Mouse (Mus musculus) embryo, embryonic 9.5 days (tissue): ENCODE measurements around the gene Med13.
A peak's percentile ranks its signal among the peaks of the same experiment; 100 is the strongest.
"Not testable (repeated sequence)": the region's sequence is repeated elsewhere in the genome, so short reads cannot be mapped to it uniquely, and the experiment has no call there.

Experiments used
- DNase-seq: peaks from one replicate; pipeline ENCODE4 v3.0.0-alpha.2; 2017; ENCODE audit errors: extremely low spot score

Gene Med13

DNA sequence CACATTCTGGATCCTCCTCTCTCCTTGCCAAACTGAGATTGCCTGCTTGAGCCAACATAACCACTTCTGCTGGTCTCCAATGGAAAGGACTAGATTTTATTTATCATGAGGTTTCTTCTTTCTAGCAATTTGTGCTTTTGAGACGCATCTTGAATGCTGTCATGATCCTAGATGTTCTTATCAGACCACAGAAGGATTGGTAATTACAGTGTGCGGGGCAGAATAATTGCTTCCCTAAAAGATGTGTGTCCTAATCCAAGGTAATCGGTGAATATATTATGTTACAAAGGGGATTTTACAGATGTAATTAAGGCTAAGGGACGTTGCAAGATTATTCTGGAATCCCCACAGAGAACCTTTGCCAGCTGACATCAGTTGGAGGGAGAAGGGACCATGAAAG lies 21.6 kb upstream of the Med13 start:
- DNase-seq: no peak

- no peak for DNase-seq
These were observed 20.4 kb upstream of the Med13 start for GRCm38 (mm10) chr11:86377841-86378240.

DNA sequence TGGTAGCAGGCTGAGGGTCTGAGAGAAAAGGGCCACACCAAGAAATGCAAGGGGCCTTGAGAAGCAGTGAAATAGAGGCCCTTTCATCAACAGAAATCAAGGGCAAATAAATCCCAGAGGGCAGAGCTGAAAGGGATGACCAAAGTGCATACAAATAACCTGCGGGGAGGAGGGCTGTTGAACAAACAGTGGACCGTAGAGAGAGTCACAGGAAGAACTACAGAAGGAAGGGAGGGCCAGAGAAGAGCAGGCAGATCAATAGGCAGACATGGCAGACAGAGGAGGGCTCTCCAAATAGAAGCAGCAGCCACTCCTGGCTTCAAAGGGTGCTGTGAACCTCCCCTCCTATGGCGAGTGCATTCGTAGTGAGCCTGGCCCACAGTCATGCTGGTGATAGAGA lies 19.3 kb upstream of the Med13 start:
- DNase-seq: no peak

GRCm38 (mm10) chr11:86375086-86375485 lies 17.7 kb upstream of the Med13 start:
- no peak for DNase-seq

DNA sequence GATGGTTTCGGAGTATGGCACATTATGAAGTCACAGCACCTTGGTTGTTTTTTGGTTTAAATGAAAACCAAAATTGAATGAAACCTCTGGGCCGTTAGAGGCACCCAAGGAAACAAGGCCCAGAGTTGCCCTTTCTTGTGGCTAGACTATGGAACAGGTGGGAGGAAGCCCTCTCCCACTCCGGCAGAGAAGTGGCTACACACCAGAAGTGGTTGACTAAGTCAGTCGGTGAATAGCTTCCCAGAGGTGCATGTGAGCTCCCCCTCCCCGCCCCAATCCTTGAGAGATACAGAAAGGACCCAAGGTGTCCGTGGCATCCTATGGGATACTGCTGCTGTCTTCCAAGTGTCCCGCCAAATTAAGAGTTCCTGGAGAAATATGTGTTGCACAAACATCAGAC lies 13.9 kb upstream of the Med13 start:
- DNase-seq: no peak

DNA sequence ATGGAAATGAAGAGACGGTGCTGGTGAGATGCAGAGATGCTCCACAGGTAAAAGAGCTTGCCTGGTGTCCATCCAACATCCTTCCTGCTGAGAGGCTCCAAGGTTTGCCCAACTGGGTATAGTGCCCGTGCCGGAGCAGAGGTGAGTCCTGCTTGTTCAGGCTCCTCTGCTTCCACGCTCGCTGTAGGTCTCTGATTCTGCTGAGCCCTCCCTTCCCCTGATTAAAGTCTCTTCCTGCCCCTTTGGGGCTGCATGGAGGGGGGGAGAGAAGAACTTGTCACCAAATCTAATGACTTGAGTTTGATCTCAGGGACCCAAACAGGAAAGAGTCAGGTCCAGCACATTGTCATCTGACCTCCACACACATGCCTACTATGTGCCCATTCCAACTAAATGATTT lies 12.5 kb upstream of the Med13 start:
- DNase-seq: no peak

GRCm38 (mm10) chr11:86369003-86369402 lies 11.6 kb upstream of the Med13 start:
- DNase-seq: peak; percentile 10

- DNase-seq: no peak
These were observed 7.5 kb upstream of the Med13 start for GRCm38 (mm10) chr11:86364709-86365452.

DNA sequence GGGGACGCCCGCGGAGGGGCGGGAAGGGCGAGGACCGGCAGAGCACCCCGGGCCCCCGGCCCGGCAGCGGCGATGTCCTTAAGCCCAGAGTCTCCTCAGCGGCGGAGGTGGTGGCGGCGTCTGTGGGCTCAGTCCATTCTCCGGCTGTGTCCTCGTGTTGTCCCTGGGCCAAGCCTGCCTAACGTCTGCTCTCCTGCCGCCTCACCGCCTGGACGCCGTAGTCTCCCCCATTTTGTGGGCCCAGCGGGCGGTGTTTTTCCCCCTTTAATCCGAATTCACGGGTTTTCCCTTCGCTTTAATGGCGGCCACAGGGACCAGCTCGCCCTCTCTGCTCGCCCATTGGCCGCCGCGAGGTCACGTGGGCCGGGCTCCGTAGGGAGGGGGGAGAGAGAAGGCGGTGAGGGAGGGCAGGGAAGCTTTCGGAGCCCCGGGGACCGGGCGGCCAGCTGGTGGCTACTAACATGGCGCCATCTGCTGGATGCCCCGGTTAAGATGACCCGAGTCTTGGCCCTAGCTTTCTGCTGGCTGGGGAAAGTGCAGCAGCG lies 654 bp upstream of the Med13 start:
- peak; percentile 99 for DNase-seq

DNA sequence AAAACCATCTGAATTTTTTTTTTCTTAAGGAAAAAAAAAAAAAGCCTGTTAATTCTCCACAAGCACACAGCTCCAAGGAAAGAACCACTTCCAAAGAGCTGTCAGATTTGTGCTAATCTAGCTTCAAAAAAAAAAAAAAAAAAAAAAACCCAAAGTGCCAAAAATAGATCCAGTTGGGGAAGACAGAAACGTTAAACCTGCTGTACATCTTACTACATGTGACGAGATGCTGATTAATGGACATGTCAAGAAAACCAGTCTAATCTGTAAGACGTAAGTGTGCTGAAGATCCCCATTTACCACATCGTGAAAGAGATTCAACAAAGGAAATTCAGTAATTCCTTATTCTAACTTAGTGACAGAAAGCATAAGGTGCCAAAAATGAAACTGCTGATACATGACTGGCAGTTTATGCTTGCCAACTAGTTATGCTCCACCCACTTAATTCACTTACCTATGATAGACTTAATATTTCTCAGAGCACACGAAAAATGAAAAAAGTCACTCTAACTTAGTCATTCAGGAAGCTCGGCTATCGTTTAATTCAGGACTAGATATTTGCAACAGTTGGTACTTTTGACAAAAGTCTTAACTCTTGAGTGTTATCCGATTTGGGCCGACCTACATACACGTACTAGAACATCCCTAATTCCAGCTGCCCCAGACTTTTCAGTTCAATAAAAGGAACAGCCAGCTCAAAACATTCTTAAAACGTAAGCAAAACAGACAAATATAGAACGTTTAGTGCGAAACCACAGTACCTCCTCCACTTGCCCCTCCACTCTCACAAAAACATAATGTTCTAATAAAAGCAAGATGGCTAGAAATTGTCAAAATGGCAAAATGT lies 1.2 kb downstream of the Med13 start:
- no peak for DNase-seq

DNA sequence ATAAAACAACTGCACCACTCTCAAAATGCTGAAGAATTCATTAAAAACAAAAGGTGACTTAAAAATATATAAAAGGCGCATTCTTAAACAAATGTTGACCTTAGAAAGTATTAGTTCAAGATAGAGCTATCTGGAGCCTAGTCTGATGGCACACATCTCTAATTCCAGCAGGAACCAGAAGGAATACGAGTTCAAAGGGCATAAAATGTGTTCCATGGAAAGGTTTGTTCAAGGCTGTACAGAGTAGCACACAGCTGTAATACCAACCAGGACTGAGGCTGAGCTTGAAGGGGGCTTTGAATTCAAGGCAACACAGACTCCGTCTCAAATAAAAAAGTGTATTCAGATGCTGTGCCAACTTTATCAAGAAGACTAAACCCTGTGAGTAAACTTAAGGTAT lies 3.8 kb downstream of the Med13 start:
- DNase-seq: no peak

GRCm38 (mm10) chr11:86351766-86352315 lies 5.6 kb downstream of the Med13 start:
- DNase-seq: no peak

DNA sequence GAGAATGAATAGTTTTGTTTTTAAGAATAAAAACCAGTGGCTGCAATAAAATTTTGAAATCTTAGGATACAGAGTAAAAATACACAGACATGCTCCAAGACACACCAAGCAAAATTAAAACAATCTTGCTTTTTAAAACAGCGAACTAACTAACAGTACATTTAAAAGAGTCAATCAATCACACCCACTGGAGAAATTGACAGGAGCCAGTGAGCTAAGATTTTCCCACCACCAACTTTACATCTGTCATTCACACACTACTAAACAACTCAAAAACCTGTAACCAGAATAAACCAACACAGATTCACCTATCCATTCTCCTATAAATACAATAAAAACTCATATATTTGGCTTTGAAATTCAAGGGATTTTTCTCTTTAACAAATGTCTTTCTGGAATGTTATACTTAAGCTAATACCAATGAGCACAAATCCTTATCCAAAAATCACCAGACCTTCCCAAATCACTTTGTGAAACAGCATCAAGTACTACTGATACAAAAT lies 6.7 kb downstream of the Med13 start:
- DNase-seq: no peak

DNA sequence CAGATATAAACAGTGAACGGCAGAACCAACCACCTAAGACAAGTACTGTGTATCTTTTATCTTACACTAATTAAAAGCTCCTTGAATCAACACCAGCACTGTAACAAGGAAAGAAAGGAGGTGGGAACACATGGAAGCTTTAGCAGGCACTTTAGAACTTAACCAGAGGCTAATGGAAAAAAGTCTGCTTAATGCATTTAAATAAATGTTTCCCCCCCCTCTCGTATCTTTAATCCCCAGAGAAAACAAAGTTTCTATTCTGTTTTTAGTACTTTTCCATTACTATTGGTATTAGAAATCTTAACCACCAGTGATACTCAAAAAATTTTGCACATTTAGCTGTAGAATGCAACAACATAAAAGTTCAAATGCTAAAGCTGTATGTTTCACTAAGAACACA lies 8.1 kb downstream of the Med13 start:
- DNase-seq: no peak

- DNase-seq: no peak
These were observed 8.5 kb downstream of the Med13 start for GRCm38 (mm10) chr11:86348872-86349271.

- no peak for DNase-seq
These were observed 9.8 kb downstream of the Med13 start for GRCm38 (mm10) chr11:86347387-86348122.

DNA sequence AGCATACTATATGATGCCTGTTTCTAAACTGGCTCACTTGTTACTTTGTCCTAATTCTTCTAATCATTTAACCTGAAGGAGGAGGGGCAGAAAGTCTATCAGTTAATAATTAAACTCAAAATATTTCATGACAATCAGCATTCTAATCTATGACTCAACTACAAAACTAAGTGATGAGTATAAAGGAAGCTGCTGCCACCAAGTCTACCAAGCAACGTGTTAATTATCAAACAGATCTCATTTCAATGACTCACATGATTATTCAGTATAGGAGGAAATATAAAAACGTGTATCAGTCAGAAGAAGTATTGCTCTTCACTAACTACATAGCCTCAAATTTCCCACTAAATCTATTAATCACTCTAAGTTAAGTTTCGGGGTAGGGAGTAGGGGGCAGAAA lies 10.9 kb downstream of the Med13 start:
- no peak for DNase-seq

- not testable (repeated sequence) for DNase-seq
These were observed 12.5 kb downstream of the Med13 start for GRCm38 (mm10) chr11:86344940-86345339.

GRCm38 (mm10) chr11:86324251-86324650 lies 33.2 kb downstream of the Med13 start:
- no peak for DNase-seq

DNA sequence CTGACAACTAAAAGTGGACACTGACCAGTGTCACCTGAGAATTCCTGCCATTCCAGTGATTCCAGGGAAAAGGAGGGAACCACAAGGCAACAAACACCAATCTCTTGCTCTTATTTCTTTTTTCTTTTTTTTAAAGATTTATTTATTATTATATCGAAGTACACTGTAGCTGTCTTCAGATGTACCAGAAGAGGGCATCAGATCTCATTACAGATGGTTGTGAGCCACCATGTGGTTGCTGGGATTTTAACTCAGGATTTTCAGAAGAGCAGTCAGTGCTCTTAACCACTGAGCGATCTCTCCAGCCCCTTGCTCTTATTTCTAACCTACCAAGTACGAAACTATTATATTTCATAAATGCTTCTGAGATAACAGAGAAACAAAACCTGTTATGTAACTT lies 42.4 kb downstream of the Med13 start:
- DNase-seq: not testable (repeated sequence)

GRCm38 (mm10) chr11:86310280-86310679 lies 47.1 kb downstream of the Med13 start:
- no peak for DNase-seq

GRCm38 (mm10) chr11:86292201-86292600 lies 65.2 kb downstream of the Med13 start:
- not testable (repeated sequence) for DNase-seq
